Mouse (Mus musculus) olfactory bulb, adult 2 months (tissue): ENCODE data around the gene Mfng.

Source experiments
- CTCF ChIP-seq: fragments of 200-500 bp; IDR thresholded peaks from 2 replicates; pipeline ENCODE4 v1.5.1; 2012; ENCODE audit warnings: low read depth, mild to moderate bottlenecking, low read length, moderate library complexity; ENCODE audit not compliant: insufficient read depth
- POLR2A ChIP-seq: fragments of 200-500 bp; IDR thresholded peaks from 2 replicates; pipeline ENCODE4 v1.6.1; 2012; ENCODE audit warnings: mild to moderate bottlenecking, low read depth, low read length, moderate library complexity; ENCODE audit not compliant: insufficient read depth

- no peak for TF ChIP-seq POLR2A
- TF ChIP-seq CTCF = no peak
These were observed 61.3 kb downstream of the Mfng start for GRCm38 (mm10) chr15:78711935-78712334.
